Mouse (Mus musculus): ENCODE measurements around the gene Prrc2b.
A peak's percentile ranks its signal among the peaks of the same experiment; 100 is the strongest.

The Prrc2b gene

GRCm38 (mm10) chr2:32162102-32162501 is 11.2 kb downstream of the Prrc2b start:
- DNase-seq (ENCODE audit: low spot score in 2 of 2), result no peak

GRCm38 (mm10) chr2:32162646-32163045 is 11.8 kb downstream of the Prrc2b start:
- no peak for DNase-seq (ENCODE audit: low spot score in 2 of 2)

- no peak for DNase-seq (ENCODE audit: low spot score in 2 of 2)
These were observed 12.2 kb downstream of the Prrc2b start for GRCm38 (mm10) chr2:32163057-32163456.

DNA sequence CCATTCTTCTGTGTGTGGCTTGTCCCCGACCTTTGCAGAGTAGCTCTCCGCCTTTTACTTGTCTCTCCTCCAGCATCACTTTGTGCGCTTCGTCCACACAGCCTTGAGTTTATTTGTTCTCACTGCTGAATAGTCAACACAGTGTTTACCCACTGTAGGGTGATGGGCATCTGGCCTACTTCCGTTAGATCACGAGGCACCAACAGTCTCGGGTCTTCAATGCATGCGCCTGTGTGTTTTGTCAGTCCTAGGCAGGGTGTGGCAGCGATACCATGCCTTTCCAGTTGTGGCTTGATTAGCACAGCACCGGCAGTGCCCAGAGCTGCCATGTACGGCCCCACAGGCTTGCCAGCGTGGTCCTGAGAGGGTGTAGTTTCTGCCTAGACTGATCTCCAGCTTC is 13.6 kb downstream of the Prrc2b start:
- no peak for DNase-seq (ENCODE audit: low spot score in 2 of 2)

DNA sequence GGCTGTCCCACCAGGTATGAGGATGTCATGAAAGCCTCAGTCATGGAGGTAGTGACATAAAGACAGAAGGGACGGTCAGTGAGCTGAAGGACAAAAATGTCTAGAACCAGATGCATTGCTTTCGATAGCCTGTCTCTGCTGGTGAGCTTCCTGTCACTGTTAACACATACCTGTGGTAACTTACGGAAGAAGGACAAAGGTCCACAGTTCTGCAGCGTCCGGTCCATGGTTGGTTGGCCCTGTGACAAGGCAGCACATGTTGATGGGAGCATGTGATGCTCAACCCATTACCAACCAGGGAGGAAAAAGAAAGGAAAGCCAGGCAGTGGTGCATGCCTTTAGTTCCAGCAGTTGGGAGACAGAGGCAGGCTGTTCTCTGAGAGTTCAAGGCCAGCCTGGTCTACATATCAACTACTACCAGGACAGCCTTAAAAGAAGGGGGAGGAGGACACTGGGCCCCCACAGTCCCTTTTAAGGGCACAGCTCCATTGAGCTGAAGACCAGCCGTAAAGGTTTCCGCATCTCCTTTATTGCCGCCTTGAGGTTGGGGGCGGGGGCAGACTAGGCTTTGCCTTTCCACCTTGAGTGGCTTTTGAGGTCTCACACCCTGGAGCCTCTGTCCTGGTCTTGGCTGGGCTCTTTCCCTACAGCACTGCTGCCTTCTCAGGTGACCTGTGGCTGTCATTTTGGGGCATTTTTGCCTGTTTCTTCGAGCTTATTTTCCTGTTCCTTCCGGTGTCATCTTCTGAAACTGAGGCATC is 14.3 kb downstream of the Prrc2b start:
- DNase-seq (ENCODE audit: low spot score in 2 of 2), result no peak

DNA sequence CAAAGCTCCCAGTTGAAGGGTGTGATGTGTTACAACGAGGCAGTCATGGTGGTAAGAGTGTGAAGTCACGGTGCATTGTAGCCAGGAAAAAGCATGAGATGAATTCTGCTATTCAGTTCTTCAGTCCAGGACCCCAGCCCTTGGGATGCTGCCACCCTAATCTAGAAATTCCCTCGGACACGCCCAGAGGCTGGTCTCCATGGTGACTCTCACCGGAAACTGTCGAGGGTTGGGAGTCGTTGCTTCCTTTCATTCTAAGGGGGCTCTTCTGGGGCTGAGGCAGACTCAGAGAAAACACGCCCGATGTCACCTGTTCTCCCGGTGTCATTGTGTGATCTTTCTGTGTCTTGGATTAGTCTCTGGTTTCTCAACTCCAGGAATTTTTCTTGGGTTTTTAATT is 15.7 kb downstream of the Prrc2b start:
- DNase-seq (ENCODE audit: low spot score in 2 of 2), result no peak

DNA sequence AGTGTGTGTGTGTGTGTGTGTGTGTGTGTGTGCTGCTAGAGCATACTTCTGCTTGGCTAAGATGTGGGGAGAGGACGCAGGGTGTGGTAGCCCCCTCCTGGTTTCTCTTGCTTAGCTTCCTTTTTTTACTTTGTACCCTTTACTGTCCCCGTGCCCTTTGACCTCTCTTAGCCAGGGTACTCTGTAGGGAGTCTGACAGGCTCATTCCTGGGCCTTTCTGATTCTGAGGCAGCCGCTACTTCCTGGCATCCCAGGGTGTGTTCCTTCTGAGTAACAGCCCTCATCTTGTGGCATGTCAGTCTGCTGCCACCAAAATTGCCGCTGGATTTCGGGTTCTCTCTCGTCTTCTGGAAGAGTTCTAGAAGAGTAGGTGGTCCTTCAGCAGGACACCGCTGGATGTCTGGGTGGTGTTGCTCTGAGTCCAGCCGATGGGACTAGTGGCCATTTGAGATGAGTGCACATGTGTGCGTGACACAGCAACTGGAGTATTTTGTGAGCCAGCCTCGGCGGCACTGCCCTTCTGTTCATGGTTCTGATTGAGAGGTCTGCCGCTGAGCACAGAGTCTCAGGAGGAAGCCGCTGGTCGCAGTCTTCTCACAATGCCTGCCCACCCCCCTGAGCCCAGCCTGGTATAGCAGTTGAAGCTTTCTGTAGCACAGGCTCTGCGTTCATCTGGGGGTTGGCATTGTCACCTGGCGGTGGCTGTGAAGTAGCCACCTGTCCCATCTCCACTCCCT is 16.3 kb downstream of the Prrc2b start:
- no peak for DNase-seq (ENCODE audit: low spot score in 2 of 2)

DNA sequence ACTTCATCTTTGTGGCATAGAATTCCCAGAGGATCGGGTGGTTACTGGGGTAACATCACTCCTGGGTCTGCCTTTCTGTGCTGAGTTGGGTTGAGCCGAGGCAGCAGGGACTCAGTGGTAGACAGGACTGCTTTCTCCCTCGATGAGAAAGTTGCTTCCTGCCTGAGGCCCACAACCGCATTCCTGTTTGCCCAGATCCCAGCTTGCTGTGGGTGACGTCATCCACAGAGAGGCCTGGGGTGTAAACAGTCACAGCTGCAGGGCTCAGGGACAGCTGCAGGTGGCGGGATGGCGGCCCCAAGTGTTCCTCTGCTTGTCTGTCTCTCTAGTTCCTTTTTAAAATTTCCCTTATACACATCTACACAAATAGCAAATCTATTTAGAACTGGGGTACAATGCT is 16.9 kb downstream of the Prrc2b start:
- DNase-seq (ENCODE audit: low spot score in 2 of 2), result peak in 1 of 2 experiments; percentile 66

- no peak for DNase-seq (ENCODE audit: low spot score in 2 of 2)
These were observed 18.4 kb downstream of the Prrc2b start for GRCm38 (mm10) chr2:32169292-32169691.

DNA sequence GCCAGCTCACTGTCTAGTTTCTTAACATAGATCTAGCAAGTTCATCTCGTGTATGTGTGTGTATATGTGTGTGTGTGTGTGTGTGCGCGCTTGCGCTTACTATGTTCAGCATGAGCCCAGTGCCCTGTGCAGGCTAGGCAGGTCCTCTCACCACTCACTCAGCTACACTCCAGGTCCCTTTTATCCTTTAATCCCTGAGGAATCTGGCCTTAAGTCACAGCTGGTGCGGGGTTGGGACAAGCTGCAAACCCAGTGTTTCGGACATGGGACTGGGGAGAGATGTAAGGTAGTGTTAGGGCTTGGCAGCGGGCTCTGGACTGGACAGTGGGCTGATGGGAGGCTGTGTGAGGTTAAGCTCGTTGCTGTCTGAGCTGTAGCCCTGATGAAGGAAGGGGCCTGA is 19.1 kb downstream of the Prrc2b start:
- DNase-seq (ENCODE audit: low spot score in 2 of 2), result no peak

GRCm38 (mm10) chr2:32171658-32172433 is 21.0 kb downstream of the Prrc2b start:
- DNase-seq (ENCODE audit: low spot score in 2 of 2), result no peak

- DNase-seq (ENCODE audit: low spot score in 2 of 2), result no peak
These were observed 23.4 kb downstream of the Prrc2b start for GRCm38 (mm10) chr2:32174170-32174741.

DNA sequence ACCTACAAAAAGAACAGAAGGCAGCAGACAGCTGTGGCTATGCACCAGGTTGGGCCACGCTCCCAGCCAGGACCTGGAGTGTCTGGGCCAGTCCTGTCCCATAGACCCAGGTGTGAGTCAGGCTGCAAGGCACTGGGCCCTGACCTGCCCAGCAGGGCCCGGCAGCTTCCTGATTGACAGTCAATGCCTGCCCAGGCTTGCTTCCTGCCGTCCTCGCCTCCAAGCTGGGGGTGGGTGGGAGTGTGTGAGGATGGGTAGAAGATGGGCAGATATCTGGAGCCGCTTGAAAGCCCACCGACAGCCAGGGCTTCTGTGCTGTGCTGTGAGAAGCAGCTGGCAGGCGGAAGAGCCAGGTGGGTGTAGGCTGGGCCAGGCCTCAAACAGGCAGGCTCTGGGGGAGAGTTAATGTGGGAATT is 24.2 kb downstream of the Prrc2b start:
- no peak for DNase-seq (ENCODE audit: low spot score in 2 of 2)

DNA sequence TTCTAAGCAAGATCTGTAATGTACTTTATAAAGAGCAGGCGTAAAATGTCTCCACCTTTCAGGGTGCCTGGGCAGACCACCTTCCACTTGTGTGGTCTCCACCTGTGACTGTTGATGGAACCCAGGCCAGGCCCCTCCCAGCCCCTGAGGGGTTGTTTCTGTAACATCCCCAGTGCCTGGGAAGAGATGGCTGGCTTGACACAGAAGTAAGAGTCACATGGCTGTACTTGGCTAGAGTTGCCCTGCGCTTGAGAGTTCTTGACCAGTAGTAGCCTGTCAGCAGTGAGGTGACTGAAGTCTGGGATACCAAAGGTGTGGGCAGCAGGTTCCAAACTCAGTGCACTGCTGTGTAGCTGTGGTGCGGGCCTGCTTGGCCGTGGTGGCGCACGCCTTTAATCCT is 24.6 kb downstream of the Prrc2b start:
- DNase-seq (ENCODE audit: low spot score in 2 of 2), result no peak

GRCm38 (mm10) chr2:32176848-32177247 is 26.0 kb downstream of the Prrc2b start:
- DNase-seq (ENCODE audit: low spot score in 2 of 2), result no peak

DNA sequence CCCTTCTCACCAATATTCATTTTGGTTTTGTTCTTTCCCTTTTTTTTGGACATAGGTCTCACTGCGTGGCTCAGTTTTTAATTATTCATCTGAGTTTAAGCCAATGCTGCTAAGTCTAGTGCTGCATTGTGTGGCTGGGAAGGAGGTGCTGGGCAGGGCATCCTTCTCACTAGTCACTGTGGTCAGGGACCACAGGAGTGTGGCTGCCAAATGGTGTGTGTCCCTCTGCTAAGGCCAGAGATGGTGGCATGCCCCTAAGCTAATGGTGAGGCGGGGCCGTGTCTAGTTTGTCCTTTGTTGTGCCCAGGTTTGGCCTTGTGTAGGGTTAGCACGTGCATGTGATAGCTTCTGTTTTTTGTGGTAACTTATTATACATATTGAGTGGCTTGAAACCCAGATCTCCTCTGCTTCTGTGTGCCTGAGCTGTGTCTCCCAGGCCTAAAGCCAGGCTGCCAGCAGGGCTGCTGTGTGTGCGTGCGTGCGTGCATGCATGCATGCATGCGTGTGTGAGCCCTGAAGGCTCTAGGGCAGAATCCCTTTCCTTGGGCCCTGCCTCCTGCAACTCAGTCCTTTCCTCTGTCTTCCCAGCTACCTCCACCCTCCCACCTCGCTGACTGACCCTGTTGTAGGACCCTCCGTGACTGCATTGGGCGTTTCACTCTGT is 26.6 kb downstream of the Prrc2b start:
- DNase-seq (ENCODE audit: low spot score in 2 of 2), result no peak

GRCm38 (mm10) chr2:32179363-32179762 is 28.5 kb downstream of the Prrc2b start:
- no peak for DNase-seq (ENCODE audit: low spot score in 2 of 2)

- no peak for DNase-seq (ENCODE audit: low spot score in 2 of 2)
These were observed 29.2 kb downstream of the Prrc2b start for GRCm38 (mm10) chr2:32180127-32180526.

DNA sequence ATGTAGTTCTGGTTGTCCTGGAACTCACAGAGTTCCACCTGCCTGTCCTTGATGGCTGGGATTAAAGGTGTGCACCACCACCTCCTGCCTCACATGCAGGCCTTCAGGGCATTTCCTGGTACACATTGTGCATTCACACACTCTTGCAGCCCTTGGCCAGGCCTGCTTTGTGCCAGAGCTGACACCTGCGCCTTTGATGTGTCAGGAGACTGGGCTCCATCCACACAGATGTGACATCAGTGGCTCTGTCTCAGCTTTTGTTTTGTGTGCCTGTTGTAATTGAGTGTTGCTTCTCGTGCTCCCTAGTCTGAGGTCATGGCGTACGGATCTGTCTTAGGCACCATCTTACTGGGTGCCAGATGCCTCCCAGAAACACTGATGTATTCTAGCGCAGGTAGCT is 30.5 kb downstream of the Prrc2b start:
- no peak for DNase-seq (ENCODE audit: low spot score in 2 of 2)

DNA sequence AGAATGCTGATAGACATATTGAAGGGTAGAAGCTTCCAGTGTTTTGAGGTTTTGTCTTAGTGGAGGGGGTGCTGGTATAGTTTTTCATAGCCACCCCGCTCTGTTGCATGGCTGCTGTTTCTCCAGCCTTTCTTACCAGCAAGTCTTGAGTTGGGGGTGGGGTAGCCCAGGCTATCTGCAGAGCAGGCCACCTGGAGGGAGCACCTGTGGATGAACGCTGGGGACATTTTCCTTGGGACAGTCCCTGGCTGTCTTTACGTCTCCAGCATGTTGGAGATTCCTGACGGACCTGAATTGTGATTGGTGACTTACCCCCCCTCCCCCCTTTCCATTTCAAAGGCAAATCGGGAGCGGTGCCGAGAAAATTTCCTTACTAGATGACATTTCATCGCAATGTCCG is 31.2 kb downstream of the Prrc2b start:
- DNase-seq (ENCODE audit: low spot score in 2 of 2), result no peak

- DNase-seq (ENCODE audit: low spot score in 2 of 2), result no peak
These were observed 31.9 kb downstream of the Prrc2b start for GRCm38 (mm10) chr2:32182676-32183296.

All from frontal cortex, postnatal 25 days (tissue).